Mouse (Mus musculus): Measurements from ENCODE around the gene Ryk.

GRCm38 (mm10) chr9:102864931-102865330 is 30.2 kb downstream of the Ryk start:
- no peak for TF ChIP-seq CTCF (conservative IDR thresholded peaks at IDR 0.05; ENCODE audit: low read length)
- no peak for TF ChIP-seq POU5F1 (IDR thresholded peaks at IDR 0.05; ENCODE audit: borderline replicate concordance, low read length)
- no peak for TF ChIP-seq NANOG (IDR thresholded peaks at IDR 0.05; ENCODE audit: borderline replicate concordance, low read length)
